Mouse (Mus musculus) cerebellum, adult 18-20 months (tissue): ENCODE measurements at regions not wholly inside any gene's neighbourhood (a gene's known extent, or its start where the extent isn't known, plus 50 kb on each side); places are given as distances from the start of the nearest gene placed in this dataset.

ENCODE experiments used
- DNase-seq, 2 experiments: peaks; one replicate each; pipeline ENCODE4 v3.0.0; 2021

DNA sequence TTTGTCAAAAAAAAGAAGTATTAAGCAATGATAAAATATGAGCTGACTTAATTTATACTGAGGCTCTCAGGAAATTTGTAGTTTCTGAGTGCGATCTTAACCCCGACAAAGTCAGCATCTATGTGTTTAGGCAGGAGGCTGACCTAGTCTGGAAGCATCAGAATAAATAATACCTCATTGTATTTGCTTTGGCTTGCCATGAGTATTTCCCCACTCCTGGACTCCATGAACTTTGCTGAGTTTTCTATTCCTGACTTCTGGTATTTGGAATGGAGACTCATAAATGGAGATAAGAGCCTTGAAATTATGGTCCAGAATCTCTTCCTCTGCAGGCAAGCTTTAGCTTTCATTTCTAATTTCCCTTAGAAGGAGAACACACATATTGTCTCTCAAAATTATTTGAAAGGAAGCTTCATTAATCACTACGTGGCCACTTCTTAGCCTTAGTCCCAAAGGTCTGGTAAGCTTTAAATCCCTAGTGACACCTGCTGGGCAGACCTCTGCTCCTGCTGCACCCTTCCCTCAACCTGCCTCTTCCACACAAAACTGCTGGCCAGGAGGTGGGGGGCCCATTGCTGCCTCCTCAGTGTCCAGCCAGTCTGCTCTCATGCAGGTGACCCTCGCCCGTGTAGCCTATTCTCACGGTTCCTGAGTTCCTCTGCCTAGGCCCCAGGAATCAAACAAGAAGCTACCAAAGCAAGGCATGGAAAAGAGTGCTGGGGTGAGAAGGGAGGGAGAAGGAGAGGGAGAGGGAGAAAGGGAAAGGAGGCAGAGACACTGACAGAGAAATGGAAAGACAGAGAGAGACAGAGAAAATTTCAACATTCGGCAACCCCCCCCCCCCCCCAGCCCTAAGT, 173.6 kb upstream of the Klf12 start:
- no peak for DNase-seq

GRCm38 (mm10) chr14:100446130-100446529, 161.7 kb upstream of the Klf12 start:
- DNase-seq: no peak

DNA sequence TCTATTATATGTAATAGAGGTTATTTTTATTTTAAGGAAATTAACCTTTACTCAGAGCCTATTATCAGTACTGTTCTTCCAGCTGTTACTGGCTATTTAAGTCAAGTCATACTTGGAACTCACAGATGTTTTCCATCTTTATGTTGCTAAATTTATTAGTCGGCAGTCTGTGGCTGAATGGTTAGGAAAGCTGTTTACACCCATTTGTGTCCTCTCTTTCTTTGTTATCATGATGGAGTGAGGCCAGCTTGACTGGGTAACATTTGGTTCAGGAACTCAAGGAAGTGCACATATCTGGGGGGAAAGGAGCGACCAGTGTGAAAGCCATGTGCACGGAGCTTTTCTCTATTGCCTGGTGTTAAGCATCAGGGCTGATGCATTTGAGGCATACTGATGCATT, 160.4 kb upstream of the Klf12 start:
- DNase-seq: no peak

- DNase-seq: no peak
Observed at GRCm38 (mm10) chr14:100444099-100444498, 159.6 kb upstream of the Klf12 start.

DNA sequence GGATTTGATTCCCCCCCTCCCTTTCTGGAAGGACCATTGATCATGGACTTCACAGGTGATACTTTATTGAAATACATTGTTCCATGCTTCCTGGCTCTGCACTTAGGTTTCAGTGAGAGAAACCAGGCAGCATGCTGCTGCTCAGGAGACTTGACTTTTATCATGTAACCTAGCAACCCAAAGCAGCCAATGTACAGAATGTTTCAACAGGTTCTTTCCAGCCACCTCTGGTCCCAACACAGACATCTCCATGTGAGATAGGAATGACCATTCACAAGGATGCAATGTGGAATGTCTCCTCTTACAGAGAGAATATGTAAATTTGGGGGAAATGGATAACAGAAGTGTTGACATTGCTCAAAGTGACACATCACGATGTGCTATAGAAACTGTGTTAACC, 153.1 kb upstream of the Klf12 start:
- DNase-seq: no peak

GRCm38 (mm10) chr14:100429662-100430061, 145.2 kb upstream of the Klf12 start:
- peak; percentile 11 to 18 for DNase-seq

GRCm38 (mm10) chr14:100426399-100426798, 141.9 kb upstream of the Klf12 start:
- no peak for DNase-seq

DNA sequence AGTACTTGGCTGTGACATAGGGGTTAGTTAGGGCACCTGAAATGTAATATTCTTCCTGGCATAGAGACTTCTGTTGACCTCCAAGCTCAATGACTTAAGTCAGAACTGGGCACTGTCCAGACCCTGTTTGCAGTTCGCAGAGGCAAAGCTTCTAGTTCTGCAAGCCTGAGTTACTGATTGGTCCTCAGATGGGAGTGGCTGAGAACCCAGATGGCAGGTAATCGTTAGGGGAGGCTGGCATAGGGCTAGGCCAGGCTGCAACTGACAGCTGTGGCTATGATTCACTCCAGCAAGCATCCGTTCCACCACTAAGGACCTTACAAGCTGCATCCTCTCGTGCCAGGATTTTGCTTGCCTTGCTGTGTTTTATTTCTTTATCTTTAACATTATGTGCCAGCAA, 139.3 kb upstream of the Klf12 start:
- no peak for DNase-seq

GRCm38 (mm10) chr14:100421666-100422065, 137.2 kb upstream of the Klf12 start:
- no peak for DNase-seq

GRCm38 (mm10) chr14:100415099-100415498, 130.6 kb upstream of the Klf12 start:
- DNase-seq: no peak

DNA sequence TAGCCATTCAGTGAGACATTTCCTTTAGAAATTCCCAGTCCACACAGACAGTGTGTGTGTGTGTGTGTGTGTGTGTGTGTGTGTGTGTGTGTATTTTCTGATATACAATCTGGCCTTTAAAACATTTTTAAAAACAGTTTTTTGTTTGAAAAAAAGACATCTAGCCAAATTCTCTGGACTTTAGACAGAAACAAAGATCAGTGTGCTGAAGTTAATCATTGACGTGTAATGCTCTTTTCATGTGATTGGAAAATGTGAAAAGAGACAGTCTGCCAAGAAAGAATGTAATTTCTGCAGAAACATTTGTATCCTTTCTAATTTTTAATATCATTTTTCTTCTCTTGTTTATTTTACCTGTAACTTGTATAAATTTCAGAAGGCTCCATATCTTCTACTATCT, 127.7 kb upstream of the Klf12 start:
- DNase-seq: no peak

GRCm38 (mm10) chr14:100397191-100397590, 112.7 kb upstream of the Klf12 start:
- no peak for DNase-seq

- DNase-seq: no peak
Observed at GRCm38 (mm10) chr14:100375218-100375983, 90.9 kb upstream of the Klf12 start.

- DNase-seq: peak; percentile 10 to 29
Observed at GRCm38 (mm10) chr14:100374494-100375217, 90.2 kb upstream of the Klf12 start.

- no peak for DNase-seq
Observed at GRCm38 (mm10) chr14:100366234-100366864, 81.9 kb upstream of the Klf12 start.

DNA sequence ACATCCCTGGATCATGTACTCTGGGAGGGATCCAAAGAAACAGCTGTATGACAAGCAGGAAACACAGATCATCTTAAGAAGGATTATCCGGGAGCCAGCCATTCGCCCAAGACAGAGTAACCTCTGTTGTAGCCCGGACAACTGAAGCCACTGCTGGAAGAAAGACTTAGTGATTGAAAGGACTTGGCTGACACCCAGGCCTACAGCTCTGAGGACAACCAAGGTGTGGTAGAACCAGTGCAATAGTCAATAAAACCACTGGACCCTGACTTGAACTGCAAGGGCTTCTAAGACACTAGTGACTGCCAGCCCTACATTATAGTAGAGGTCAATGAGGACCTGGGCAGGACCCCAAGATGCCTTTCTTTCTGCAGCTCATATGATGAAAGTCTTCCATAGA, 78.3 kb upstream of the Klf12 start:
- DNase-seq: no peak

- DNase-seq: no peak
Observed at GRCm38 (mm10) chr14:100361346-100362029, 77.0 kb upstream of the Klf12 start.

DNA sequence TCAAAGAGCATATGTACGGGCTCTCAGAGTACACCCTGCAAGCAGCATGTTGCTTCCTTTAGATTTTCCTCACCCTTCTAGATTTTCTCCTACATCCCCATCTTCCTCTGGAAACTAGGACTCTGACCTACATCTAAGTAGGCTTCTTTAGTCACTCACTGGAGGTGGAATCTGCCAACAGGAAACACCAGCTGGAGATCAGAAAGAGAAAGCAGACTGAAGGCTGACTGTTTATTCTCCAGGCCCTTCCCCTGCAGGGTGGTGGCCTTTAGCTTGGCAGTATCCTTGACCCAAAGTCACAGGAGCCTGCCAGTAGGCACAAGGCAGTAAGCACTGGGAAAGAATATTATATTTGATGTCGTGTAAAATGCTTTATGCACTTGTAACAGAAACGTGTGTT, 75.4 kb upstream of the Klf12 start:
- DNase-seq: peak in 1 of 2 experiments; percentile 15

GRCm38 (mm10) chr14:100357131-100357530, 72.7 kb upstream of the Klf12 start:
- DNase-seq: no peak

DNA sequence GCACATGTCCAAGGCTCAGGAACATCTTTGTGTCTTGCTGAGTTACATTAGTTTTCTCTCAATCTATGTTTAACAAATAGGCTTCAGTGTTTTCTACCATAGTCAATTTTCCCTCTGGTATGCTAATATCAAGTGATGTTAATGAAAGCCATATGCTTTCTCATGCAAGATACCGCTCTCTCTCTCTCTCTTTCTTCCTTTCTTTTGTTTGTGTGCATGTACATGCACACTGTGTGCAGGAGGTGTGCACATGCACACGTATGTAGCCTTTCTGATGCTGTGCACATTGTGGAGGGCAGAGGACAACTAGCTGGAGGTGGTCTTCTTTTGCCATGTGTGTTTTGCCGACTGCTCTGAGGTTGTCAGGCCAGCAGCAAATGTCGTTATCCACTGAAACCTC, 69.0 kb upstream of the Klf12 start:
- DNase-seq: no peak

- DNase-seq: no peak
Observed at GRCm38 (mm10) chr14:100352961-100353452, 68.5 kb upstream of the Klf12 start.

GRCm38 (mm10) chr14:100351004-100351403, 66.5 kb upstream of the Klf12 start:
- DNase-seq: no peak
